Mouse (Mus musculus) left cerebral cortex, postnatal 25 days (tissue): ENCODE results near the gene Akr1e1. TPM values are rescaled to one million over a fixed set of nuclear protein-coding genes. Genes with fewer than 3 reads are reported as not detected.
"Not testable (repeated sequence)": the region's sequence is repeated elsewhere in the genome, so short reads cannot be mapped to it uniquely, and the experiment has no call there.

Experiments
- DNase-seq, 2 experiments: peaks; one replicate each; pipeline ENCODE4 v3.0.0; 2022; ENCODE audit warnings: low spot score in 2 of 2, mixed read lengths in 1 of 2
- intact Hi-C: fragments of 180-260 bp; cut with DNase I; formaldehyde crosslinking; loops from one replicate; pipeline ENCODE4 v1.15.1; 2025
- total RNA-seq, 2 experiments: library from RNA; stranded (reverse); gene quantifications; 2 replicates each; pipeline ENCODE4 v1.2.3; 2021

The Akr1e1 gene
- total RNA-seq, result 10 to 100 TPM; 18.5 to 19.8 TPM

GRCm38 (mm10) chr13:4608961-4609409 is at the start of gene Akr1e1:
Gene Akr1e1 (minus strand): TSS chr13:4609174.
- intact Hi-C loops, result loop anchor here (5.0 kb wide), 1 partner anchor 597 kb away; no protein-coding TSS in a partner anchor
- DNase-seq, result peak; percentile 88 to 98

- DNase-seq, result no peak
- intact Hi-C loops, result no loop called here
Measured at GRCm38 (mm10) chr13:4658346-4658745, 49.4 kb upstream of the Akr1e1 start.

- DNase-seq, result no peak
- intact Hi-C loops, result no loop called here
Measured at GRCm38 (mm10) chr13:4656277-4657146, 47.5 kb upstream of the Akr1e1 start.

- DNase-seq, result no peak
- intact Hi-C loops, result no loop called here
Measured at GRCm38 (mm10) chr13:4650190-4650589, 41.2 kb upstream of the Akr1e1 start.

- intact Hi-C loops, result no loop called here
- peak in 1 of 2 experiments; percentile 18 for DNase-seq
Measured at GRCm38 (mm10) chr13:4645248-4645647, 36.3 kb upstream of the Akr1e1 start.

- DNase-seq, result peak in 1 of 2 experiments; percentile 53
- intact Hi-C loops, result loop anchor here (5.0 kb wide), 2 partner anchors 424 to 479 kb away; no protein-coding TSS in a partner anchor
Measured at GRCm38 (mm10) chr13:4610902-4611301, 1.9 kb upstream of the Akr1e1 start.

GRCm38 (mm10) chr13:4608530-4608929 is 444 bp downstream of the Akr1e1 start:
- no peak for DNase-seq
- intact Hi-C loops, result loop anchor here (5.0 kb wide), 1 partner anchor 596 kb away; no protein-coding TSS in a partner anchor

- intact Hi-C loops, result loop anchor here (5.0 kb wide), 1 partner anchor 595 kb away; no protein-coding TSS in a partner anchor
- DNase-seq, result no peak
Measured at GRCm38 (mm10) chr13:4606821-4607220, 2.2 kb downstream of the Akr1e1 start.

- intact Hi-C loops, DNase-seq: not testable (repeated sequence)
Measured at GRCm38 (mm10) chr13:4603431-4603830, 5.5 kb downstream of the Akr1e1 start.

- no peak for DNase-seq
- intact Hi-C loops, result no loop called here
Measured at GRCm38 (mm10) chr13:4576921-4577320, 32.1 kb downstream of the Akr1e1 start.

- no peak for DNase-seq
- intact Hi-C loops, result no loop called here
Measured at GRCm38 (mm10) chr13:4573871-4574270, 35.1 kb downstream of the Akr1e1 start, which contains the start of gene Akr1c21. Gene Akr1c21 (plus strand): TSS chr13:4574075.

GRCm38 (mm10) chr13:4565996-4566395 is 43.0 kb downstream of the Akr1e1 start:
- intact Hi-C loops, result no loop called here
- DNase-seq, result no peak

- DNase-seq, result no peak
- intact Hi-C loops, result no loop called here
Measured at GRCm38 (mm10) chr13:4560500-4560899, 48.5 kb downstream of the Akr1e1 start.

- intact Hi-C loops, result no loop called here
- no peak for DNase-seq
Measured at GRCm38 (mm10) chr13:4559143-4559542, 49.8 kb downstream of the Akr1e1 start.

Other genes starting within 250 kb of the Akr1e1 start
- gene Akr1c6, start 174.9 kb downstream of the Akr1e1 start, total RNA-seq, result not detected
- gene Akr1c20, start 85.8 kb downstream of the Akr1e1 start, total RNA-seq, result not detected
- gene Akr1c21, start 35.1 kb downstream of the Akr1e1 start, total RNA-seq, result not detected